Mouse (Mus musculus) megakaryocyte, embryonic 14.5 days (primary cell): ENCODE results near the gene Acbd3.

Experiments used
- FLI1 ChIP-seq: IDR thresholded peaks from 2 replicates; pipeline ENCODE4 v1.6.1; 2012; ENCODE audit warnings: low read length, inconsistent platforms, mixed read lengths
- GATA1 ChIP-seq: IDR thresholded peaks from 3 replicates; pipeline ENCODE4 v1.6.1; 2012; ENCODE audit warnings: mixed read lengths, low read length, inconsistent platforms, borderline replicate concordance

GRCm38 (mm10) chr1:180762180-180762579, 36.3 kb downstream of the Acbd3 start:
- TF ChIP-seq GATA1 (no peak), FLI1 (no peak)
